Mouse (Mus musculus): ENCODE measurements at regions not wholly inside any gene's neighbourhood (a gene's known extent, or its start where the extent isn't known, plus 50 kb on each side); places are given as distances from the start of the nearest gene placed in this dataset.
A peak's percentile ranks its signal among the peaks of the same experiment; 100 is the strongest.

GRCm38 (mm10) chrX:158544021-158544420 is 500.9 kb upstream of the Cnksr2 start:
- intact Hi-C loops (cut with DNase I) = no loop called here
- no peak for DNase-seq

GRCm38 (mm10) chrX:158577856-158578255 is 534.8 kb upstream of the Cnksr2 start:
- intact Hi-C loops (cut with DNase I) = no loop called here
- no peak for DNase-seq

- DNase-seq = no peak
- intact Hi-C loops (cut with DNase I) = no loop called here
Observed at GRCm38 (mm10) chrX:158613136-158613535, 570.0 kb upstream of the Cnksr2 start.

GRCm38 (mm10) chrX:158613607-158614006 is 570.5 kb upstream of the Cnksr2 start:
- intact Hi-C loops (cut with DNase I) = no loop called here
- peak in 1 of 2 experiments; percentile 0 for DNase-seq

GRCm38 (mm10) chrX:158614029-158614428 is 570.9 kb upstream of the Cnksr2 start:
- DNase-seq = no peak
- intact Hi-C loops (cut with DNase I) = no loop called here

- intact Hi-C loops (cut with DNase I) = no loop called here
- no peak for DNase-seq
Observed at GRCm38 (mm10) chrX:158614452-158614851, 571.4 kb upstream of the Cnksr2 start.

- DNase-seq = no peak
- intact Hi-C loops (cut with DNase I) = no loop called here
Observed at GRCm38 (mm10) chrX:158615096-158615495, 572.0 kb upstream of the Cnksr2 start.

- DNase-seq = no peak
- intact Hi-C loops (cut with DNase I) = no loop called here
Observed at GRCm38 (mm10) chrX:158627390-158627789, 582.7 kb upstream of the Rps6ka3 start.

GRCm38 (mm10) chrX:158632406-158632805 is 577.7 kb upstream of the Rps6ka3 start:
- no peak for DNase-seq
- intact Hi-C loops (cut with DNase I) = no loop called here

- DNase-seq = no peak
- intact Hi-C loops (cut with DNase I) = no loop called here
Observed at GRCm38 (mm10) chrX:158652226-158652625, 557.9 kb upstream of the Rps6ka3 start.

- DNase-seq = no peak
- intact Hi-C loops (cut with DNase I) = no loop called here
Observed at GRCm38 (mm10) chrX:158656188-158656587, 553.9 kb upstream of the Rps6ka3 start.

GRCm38 (mm10) chrX:158694191-158694590 is 515.9 kb upstream of the Rps6ka3 start:
- intact Hi-C loops (cut with DNase I) = no loop called here
- DNase-seq = no peak

- DNase-seq = no peak
Observed at GRCm38 (mm10) chrX:158703411-158703810, 506.7 kb upstream of the Rps6ka3 start.

GRCm38 (mm10) chrX:158709811-158710210 is 500.3 kb upstream of the Rps6ka3 start:
- DNase-seq = no peak
- intact Hi-C loops (cut with DNase I) = no loop called here

More at GRCm38 (mm10) chrX:158703411-158703810, 506.7 kb upstream of the Rps6ka3 start:
- intact Hi-C loops (cut with DNase I) = no loop called here

GRCm38 (mm10) chrX:158744738-158745137 is 465.4 kb upstream of the Rps6ka3 start:
- intact Hi-C loops (cut with DNase I) = no loop called here
- no peak for DNase-seq

- no peak for DNase-seq
- intact Hi-C loops (cut with DNase I) = no loop called here
Observed at GRCm38 (mm10) chrX:158745766-158746541, 464.2 kb upstream of the Rps6ka3 start.

All from heart, postnatal 10 days (tissue).